Mouse (Mus musculus) brown adipose tissue, adult 24 weeks (tissue): ENCODE results near the gene Elp5. TPM values are rescaled to one million over a fixed set of nuclear protein-coding genes. Genes with fewer than 3 reads are reported as not detected.
A peak's percentile ranks its signal among the peaks of the same experiment; 100 is the strongest.

Experiments used
- H3K27ac ChIP-seq: fragments of 200-500 bp; replicated peaks from 2 replicates; pipeline ENCODE4 v1.5.1; 2012; ENCODE audit warnings: low read depth, mild to moderate bottlenecking, low read length
- H3K4me1 ChIP-seq: fragments of 200-500 bp; 2 replicates; pipeline ENCODE4 v1.6.1; 2012; ENCODE audit warnings: low read length, mixed read lengths; ENCODE audit not compliant: control insufficient read depth, insufficient read depth, insufficient read length
- H3K4me3 ChIP-seq: fragments of 200-500 bp; 2 replicates; pipeline ENCODE4 v1.5.1; 2012; ENCODE audit warnings: low read depth, mild to moderate bottlenecking, low read length, moderate library complexity; ENCODE audit not compliant: insufficient read depth
- polyA plus RNA-seq: library from polyadenylated mRNA; stranded (reverse); fragments of >200 nt; gene quantifications from 2 replicates; pipeline ENCODE4 v1.2.4, GENCODE M21; 2012; ENCODE audit not compliant: missing spikeins, insufficient read depth, insufficient read length

The Elp5 gene
- polyA plus RNA-seq, 1 experiment, result 66.7 TPM

GRCm38 (mm10) chr11:69945216-69945615, 37.1 kb downstream of the Elp5 start:
- Histone ChIP-seq H3K4me3 (peak overlapping the region; percentile 77), H3K27ac (peak overlapping the region; percentile 92), H3K4me1 (peaks cover 11% of the 10 kb centered on the region; the same call in 1 of the 2 replicates)

DNA sequence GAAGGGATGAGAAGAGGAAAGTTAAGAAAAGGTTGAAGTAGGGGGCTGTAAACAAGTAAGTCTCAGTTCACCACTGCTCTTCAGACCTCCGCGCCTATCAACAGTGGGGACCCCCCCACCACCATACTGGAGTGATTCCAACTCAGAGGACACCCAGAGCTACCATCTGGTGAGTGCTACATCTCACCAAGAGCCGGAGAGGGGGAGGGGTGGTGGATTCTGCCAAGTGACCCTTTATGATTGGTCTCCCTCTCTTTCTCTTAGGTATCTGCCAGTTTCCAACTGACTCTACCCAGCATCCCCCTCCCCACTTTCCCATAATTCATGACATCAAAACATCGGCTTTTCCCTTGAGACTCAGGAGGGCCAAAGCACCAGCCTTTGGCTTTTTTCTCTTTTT, 41.4 kb downstream of the Elp5 start:
- Histone ChIP-seq H3K4me1 (peaks cover 24% of the 10 kb centered on the region), H3K27ac (no peak overlapping the region), H3K4me3 (no peak overlapping the region)

DNA sequence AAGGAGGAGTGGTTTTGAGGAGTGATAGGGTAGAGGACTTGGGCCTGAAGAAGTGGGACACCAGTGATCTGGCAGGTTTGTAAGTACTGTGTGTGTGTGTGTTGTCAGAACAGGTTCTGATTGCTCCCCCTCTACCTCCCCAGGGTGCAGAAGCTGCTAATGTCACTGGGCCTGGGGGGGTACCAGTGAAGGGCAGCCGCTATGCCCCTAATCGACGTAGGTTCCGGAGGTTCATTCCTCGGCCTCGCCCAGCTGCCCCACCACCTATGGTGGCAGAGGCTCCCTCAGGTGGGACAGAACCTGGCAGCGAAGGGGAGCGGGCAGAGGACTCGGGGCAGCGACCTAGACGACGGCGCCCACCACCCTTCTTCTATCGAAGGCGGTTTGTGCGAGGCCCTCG, 42.6 kb downstream of the Elp5 start:
- peaks cover 15% of the 10 kb centered on the region for H3K4me1 ChIP-seq
- peak overlapping the region; percentile 72 for H3K27ac ChIP-seq
- no peak overlapping the region for H3K4me3 ChIP-seq

DNA sequence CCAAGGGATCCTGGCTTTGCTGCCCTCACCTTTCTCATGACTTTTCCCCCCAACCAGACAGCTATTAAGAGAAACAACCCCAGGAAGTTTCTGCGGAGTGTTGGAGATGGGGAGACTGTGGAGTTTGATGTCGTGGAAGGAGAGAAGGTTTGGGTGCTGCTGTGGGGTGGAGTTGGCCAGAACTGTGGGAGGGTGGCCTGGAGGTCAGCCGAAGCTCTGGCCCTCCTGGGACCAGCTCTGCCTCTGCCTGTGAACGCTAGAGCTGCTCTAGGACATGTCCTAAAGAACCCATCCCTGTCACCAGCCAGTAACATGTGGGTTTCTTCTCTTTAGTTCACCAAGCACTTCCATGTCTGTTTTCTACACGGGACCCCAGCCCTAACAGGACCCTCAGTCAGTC, 43.1 kb downstream of the Elp5 start:
- peak overlapping the region; percentile 72 for H3K27ac ChIP-seq
- H3K4me3 ChIP-seq, result no peak overlapping the region
- H3K4me1 ChIP-seq, result peaks cover 12% of the 10 kb centered on the region

- H3K4me1 ChIP-seq, result peaks cover 12% of the 10 kb centered on the region
- no peak overlapping the region for H3K4me3 ChIP-seq
- H3K27ac ChIP-seq, result peak overlapping the region; percentile 88
These were observed 43.8 kb downstream of the Elp5 start for GRCm38 (mm10) chr11:69938401-69938979.

DNA sequence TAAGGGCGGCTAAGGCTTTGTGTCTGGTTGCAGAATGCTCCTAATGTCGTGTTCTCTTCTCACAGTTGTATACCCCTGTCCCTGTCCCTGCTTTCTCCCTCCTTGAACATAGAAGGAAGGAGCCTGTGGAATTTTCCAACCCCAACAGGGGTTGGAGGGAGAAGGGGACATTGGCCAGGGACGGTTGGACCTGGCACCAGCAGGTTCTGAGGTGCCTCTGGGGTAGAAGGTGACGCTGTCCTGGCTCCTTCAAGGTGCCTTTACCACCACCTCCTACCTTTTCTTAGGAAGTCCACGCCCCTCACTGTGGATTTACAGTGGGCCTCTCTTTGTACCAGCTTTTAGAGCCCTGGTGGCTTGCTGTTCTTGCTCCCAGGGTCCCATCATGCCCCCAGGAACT, 44.5 kb downstream of the Elp5 start:
- peaks cover 12% of the 10 kb centered on the region for H3K4me1 ChIP-seq
- H3K4me3 ChIP-seq, result no peak overlapping the region
- peak overlapping the region; percentile 88 for H3K27ac ChIP-seq

GRCm38 (mm10) chr11:69937385-69937784, 44.9 kb downstream of the Elp5 start:
- Histone ChIP-seq H3K4me1 (peaks cover 12% of the 10 kb centered on the region), H3K27ac (peak overlapping the region; percentile 88), H3K4me3 (0 out of 2 replicates have a peak overlapping the region, but pooled peaks have one; percentile 46)

DNA sequence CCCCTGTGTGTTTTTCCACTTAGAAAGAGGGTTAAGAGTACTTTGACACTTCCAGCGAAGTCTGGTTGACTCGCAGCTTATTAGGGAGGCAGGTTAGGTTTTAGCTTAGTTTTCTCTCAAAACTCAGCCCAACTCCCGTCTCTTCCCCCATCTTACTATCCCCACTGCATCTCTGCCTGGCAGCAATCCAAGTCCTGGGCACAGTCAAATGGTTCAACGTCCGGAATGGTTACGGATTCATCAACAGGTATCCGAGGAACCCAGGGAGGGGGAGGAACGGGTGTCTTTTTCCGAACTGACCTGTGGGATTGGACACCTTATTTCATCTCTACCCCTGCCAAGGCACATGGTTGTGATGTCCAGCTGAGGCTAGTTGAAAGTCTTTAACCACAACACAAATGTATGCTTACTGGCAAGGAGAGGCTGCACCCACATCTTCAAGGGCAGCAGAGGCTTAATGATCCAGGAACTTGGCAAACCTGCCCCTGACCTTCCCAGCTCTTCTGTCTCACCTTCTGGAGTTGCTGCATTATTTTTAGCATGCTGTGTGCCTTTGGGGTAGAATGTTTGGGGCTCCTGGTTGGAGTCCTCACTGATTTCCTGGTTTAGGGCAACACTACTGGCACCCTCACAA, 45.5 kb downstream of the Elp5 start:
- H3K4me3 ChIP-seq, result peak overlapping the region; percentile 46
- H3K27ac ChIP-seq, result peak overlapping the region; percentile 47
- peaks cover 12% of the 10 kb centered on the region for H3K4me1 ChIP-seq

- Histone ChIP-seq H3K4me3 (peak overlapping the region; percentile 46), H3K27ac (peak overlapping the region; percentile 47; the same call in 1 of the 2 replicates), H3K4me1 (peaks cover 12% of the 10 kb centered on the region)
These were observed 46.2 kb downstream of the Elp5 start for GRCm38 (mm10) chr11:69936156-69936555.

DNA sequence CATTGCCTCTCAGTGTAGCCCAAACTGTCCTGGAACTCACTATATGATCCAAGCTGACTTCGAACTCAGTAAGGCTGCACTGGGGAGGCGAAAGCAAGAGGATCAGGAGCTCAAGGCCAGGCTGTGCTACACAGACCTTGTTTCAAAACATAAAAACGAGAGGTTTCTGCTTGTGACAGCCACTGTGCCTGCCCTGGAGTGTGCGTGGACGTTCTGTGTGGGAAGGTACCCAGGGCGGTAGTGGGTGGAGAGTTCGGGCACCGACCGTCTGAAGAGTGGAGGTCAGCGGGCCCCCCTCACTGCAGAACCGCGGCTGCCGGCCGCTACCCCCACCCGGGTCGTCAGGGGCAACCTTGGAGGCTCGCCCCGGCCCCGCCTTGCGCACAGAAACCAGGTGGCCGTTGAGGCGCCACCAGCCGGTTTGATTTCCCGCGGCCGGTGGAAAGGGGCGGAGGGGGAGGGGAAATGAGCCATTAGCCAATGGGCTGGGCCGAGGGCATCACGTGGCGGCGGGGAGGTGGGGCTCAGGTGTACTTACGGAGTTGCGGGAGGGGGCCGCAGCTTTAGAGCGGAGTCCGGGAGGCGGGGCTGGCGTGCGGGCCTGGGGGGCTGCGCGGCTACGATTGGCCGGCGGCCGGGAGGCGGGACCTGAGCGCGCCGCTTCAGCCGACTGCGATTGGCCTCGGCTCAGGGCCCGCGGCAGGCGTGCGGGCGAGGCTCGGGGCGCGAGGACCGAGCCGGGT, 47.0 kb downstream of the Elp5 start, which contains the start of gene Ybx2:
Ybx2 (plus strand) TSS at position 660 of the 743 bp plus-strand sequence.
- peak within 1 kb of the TSS; percentile 47 for H3K27ac ChIP-seq

GRCm38 (mm10) chr11:69934681-69935080, 47.6 kb downstream of the Elp5 start:
- Histone ChIP-seq H3K27ac (no peak overlapping the region), H3K4me1 (peaks cover 10% of the 10 kb centered on the region), H3K4me3 (no peak overlapping the region)

More for the DNA sequence above, 47.0 kb downstream of the Elp5 start, which contains the start of gene Ybx2:
- H3K4me3 ChIP-seq, result peak within 1 kb of the TSS; percentile 46
- H3K4me1 ChIP-seq, result peaks cover 12% of the 10 kb centered on the region

- H3K4me1 ChIP-seq, result peaks cover 6% of the 10 kb centered on the region; the same call in 1 of the 2 replicates
- no peak overlapping the region for H3K27ac ChIP-seq
- H3K4me3 ChIP-seq, result no peak overlapping the region
These were observed 48.1 kb downstream of the Elp5 start for GRCm38 (mm10) chr11:69934169-69934568.

DNA sequence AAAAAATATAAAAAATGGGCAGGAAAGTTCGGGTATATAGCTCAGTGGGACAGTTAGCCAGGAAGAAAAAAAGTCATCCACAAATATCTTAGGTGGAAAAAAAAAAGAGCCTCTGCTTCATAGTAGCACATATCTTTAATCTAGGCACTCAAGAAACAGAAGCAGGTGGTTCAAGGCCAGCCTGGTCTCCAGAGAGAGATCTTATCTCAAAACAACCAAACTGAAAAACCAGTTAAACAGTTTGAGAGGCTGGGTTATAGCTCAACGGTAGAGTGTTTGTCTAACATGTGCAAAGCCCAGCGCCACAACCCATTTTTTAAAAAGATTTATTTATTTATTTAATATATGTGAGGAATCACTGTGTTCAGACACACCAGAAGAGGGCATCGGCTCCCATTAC, 49.3 kb downstream of the Elp5 start:
- H3K4me3 ChIP-seq, result no peak overlapping the region
- H3K4me1 ChIP-seq, result 0 out of 2 replicates have a peak, but pooled peaks cover 1% of the 10 kb centered on the region
- no peak overlapping the region for H3K27ac ChIP-seq

GRCm38 (mm10) chr11:69932254-69932653, 50.1 kb downstream of the Elp5 start:
- Histone ChIP-seq H3K27ac (no peak overlapping the region), H3K4me1 (no peaks in the 10 kb centered on the region), H3K4me3 (no peak overlapping the region)

DNA sequence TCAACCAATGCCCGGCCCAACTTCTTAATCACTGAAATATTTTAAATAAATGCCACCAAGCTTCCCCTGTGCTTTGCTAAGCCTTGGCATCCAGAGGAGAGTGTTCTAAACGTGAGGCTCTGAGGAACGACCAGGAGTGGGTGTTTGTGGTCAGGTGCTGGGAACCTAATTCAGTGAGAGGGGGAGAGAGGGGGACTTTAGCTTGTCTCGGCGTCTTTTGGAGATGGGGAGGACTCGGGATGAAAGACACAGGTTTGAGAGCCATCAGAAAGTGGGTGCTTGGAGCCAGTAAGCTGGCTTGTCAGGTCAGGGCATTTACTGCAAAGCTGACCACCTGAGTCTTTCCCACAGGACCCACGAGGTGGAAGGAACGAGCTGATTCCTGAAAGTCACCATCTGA, 50.5 kb downstream of the Elp5 start:
- Histone ChIP-seq H3K4me1 (no peaks in the 10 kb centered on the region), H3K27ac (no peak overlapping the region), H3K4me3 (no peak overlapping the region)
